ENCODE assay signal across 9 mouse cellular contexts in genomic region chr7:145300321-145301007, GRCm38 (mm10). TPM values are rescaled to one million over a fixed set of nuclear protein-coding genes. Genes with fewer than 3 reads are reported as not detected.
DNase-seq lines count a peak whose midpoint lies in the region; ATAC-seq and TF ChIP-seq lines count a peak whose summit lies in the region.
"Had no signal": no experiment of that assay in that cellular context is flagged by ENCODE, and none has a peak within 500 bp of the region (broad histone marks: within the 10 kb centered on the region; RNA-seq: fewer than 3 reads in every experiment).

TSS of gene Mrgprf (plus strand) at chr7:145300828.

- no peak for ATAC-seq in CD4-positive, CD25-positive, alpha-beta regulatory T cell, adult 4 months

- peak; percentile 29 for DNase-seq in embryo, embryonic 10 days (ENCODE audit: low spot score)
- DNase-seq in embryo, embryonic 10.5 days (ENCODE audit: low spot score): no peak
- DNase-seq in 3134 (ENCODE audit: extremely low read depth, insufficient read length, low spot score): peak; percentile 76
- no peak for DNase-seq in large intestine, adult 2 months (ENCODE audit: low read depth, low spot score)
- no peak for DNase-seq in urinary bladder, adult 2 months (ENCODE audit: low spot score)
- DNase-seq in layer of hippocampus, adult 9-10 months (ENCODE audit: low spot score): no peak

- H3K4me1 ChIP-seq in embryonic fibroblast, embryonic 13.5 days (ENCODE audit: control insufficient read depth, insufficient read depth, low read length): peaks cover 13% of the 10 kb centered on the region

- no peak for TF ChIP-seq CTCF in embryonic fibroblast, embryonic 13.5 days (IDR thresholded peaks at IDR 0.05; ENCODE audit: borderline replicate concordance, insufficient read depth, low read length)

- H3K27ac ChIP-seq in embryonic fibroblast, embryonic 13.5 days (ENCODE audit: insufficient read depth, low read length): peak within 1 kb of the TSS; percentile 96
- H3K27ac ChIP-seq: liver, embryonic 14.5 days had no signal

- H3K4me3 ChIP-seq in embryonic fibroblast, embryonic 13.5 days (ENCODE audit: insufficient read depth, low read length): peak within 1 kb of the TSS; percentile 11

- peak; percentile 76 for TF ChIP-seq POLR2A in embryonic fibroblast, embryonic 13.5 days (IDR thresholded peaks at IDR 0.05; ENCODE audit: low read depth, low read length)

- 43% methylated on average over 12 of the region's 13 CpGs for WGBS in large intestine, adult 2 months

RNA-seq across cellular contexts. Expression of gene Mrgprf, which starts in this region (rescaled TPM):
- 33.0 and 38.2 TPM in 2 replicates for polyA plus RNA-seq in embryonic fibroblast, embryonic 13.5 days (2011; ENCODE audit: insufficient read length, low read depth, missing spikeins)
- 19.5 and 22.3 TPM in 2 replicates for polyA plus RNA-seq in large intestine, adult 2 months (2012; rRNA removed)
- 46.0 and 52.3 TPM in 2 replicates for polyA plus RNA-seq in urinary bladder, adult 2 months (2012; rRNA removed)
- not detected for polyA plus RNA-seq in CD4-positive, CD25-positive, alpha-beta regulatory T cell, adult 4 months (2017; shearing (Covaris generic))

Comparison
In these comparisons a context has a peak if more than half of its experiments do, and no peak if none do; other contexts are left out.
1. RNA of gene Mrgprf (polyA plus RNA-seq): 46.0 to 52.3 TPM in urinary bladder, adult 2 months, 33.0 to 38.2 TPM in embryonic fibroblast, embryonic 13.5 days and 19.5 to 22.3 TPM in large intestine, adult 2 months; not detected in CD4-positive, CD25-positive, alpha-beta regulatory T cell, adult 4 months; every median in the first group is over 10 times any median in the second.
2. DNase-seq: peak in embryo, embryonic 10 days (single experiment) and 3134 (single experiment); none in embryo, embryonic 10.5 days (single experiment), large intestine, adult 2 months (single experiment), urinary bladder, adult 2 months (single experiment) and layer of hippocampus, adult 9-10 months (single experiment).